Mouse (Mus musculus): ENCODE data around the gene Fndc1.

DNA sequence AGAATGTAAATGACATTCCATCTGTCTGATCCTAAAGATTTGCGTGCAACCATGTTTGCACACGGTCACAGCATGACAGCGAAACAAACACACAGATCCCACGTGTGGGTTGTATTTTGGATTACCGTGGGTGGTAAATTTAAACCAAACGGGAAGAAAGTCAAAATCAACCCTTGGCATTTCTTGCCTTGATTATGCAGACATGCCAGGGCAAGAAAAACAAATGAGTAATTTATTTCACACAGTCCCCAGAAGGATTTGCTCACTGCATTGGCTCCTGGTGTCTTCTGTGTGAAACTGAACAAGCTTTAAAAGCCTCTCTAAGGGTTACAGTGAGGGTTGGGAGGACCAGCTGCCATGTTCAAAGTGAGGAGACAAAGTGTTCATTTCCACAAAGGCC is 22.0 kb downstream of the Fndc1 start:
- TF ChIP-seq CTCF (IDR thresholded peaks at IDR 0.05; ENCODE audit: extremely low read depth, insufficient read depth, low read length) (no peak), POLR2A (IDR thresholded peaks at IDR 0.05; ENCODE audit: extremely low read depth, insufficient read depth, low read length) (no peak)
